Mouse (Mus musculus) heart, postnatal 0 days (tissue): ENCODE results near the gene Fndc8.

ENCODE experiments used
- CTCF ChIP-seq: IDR thresholded peaks from 2 replicates; pipeline ENCODE4 v1.5.1; 2016; ENCODE audit warnings: antibody characterized with exemption, control low read depth, low read depth
- EP300 ChIP-seq: IDR thresholded peaks from 2 replicates; pipeline ENCODE4 v1.6.1; 2016; ENCODE audit warnings: antibody characterized with exemption, low read depth

DNA sequence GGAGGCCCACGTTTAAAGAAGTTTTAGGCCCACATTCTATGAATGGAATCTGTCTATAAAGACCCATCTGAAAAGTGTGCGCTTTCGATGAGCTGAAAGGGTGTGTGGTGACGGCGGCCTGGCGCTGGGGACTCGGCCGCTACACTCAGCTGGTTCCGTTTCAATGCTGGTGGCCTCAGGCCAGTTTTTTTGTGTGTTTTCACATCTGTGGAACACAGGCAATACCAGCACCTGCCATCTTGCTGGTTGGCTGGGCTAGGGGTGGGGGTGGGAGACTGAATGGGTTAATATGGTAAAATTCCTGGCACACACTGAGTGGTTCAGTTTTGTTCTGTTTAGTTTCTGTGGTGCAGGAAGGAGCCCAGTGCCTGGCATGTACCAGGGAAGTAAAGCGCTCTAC, 35.9 kb upstream of the Fndc8 start:
- TF ChIP-seq EP300 (no peak), CTCF (no peak)
